Mouse (Mus musculus) heart, postnatal 25 days (tissue): ENCODE data around the gene Ptprg. TPM values are rescaled to one million over a fixed set of nuclear protein-coding genes. Genes with fewer than 3 reads are reported as not detected.
A peak's percentile ranks its signal among the peaks of the same experiment; 100 is the strongest.
"Not testable (repeated sequence)": the region's sequence is repeated elsewhere in the genome, so short reads cannot be mapped to it uniquely, and the experiment has no call there.

ENCODE experiments used
- DNase-seq: peaks from one replicate; pipeline ENCODE4 v3.0.0; 2022; ENCODE audit warnings: low spot score
- intact Hi-C: fragments of 180-260 bp; cut with DNase I; formaldehyde crosslinking; loops from one replicate; pipeline ENCODE4 v1.15.1; 2025
- total RNA-seq, 2 experiments: library from RNA; stranded (reverse); gene quantifications; 2 replicates each; pipeline ENCODE4 v1.2.3; 2021

The Ptprg gene
- total RNA-seq, 2 experiments from 2014 or later: 58.0 to 62.3 TPM

GRCm38 (mm10) chr14:11793847-11794246 lies 240.5 kb downstream of the Ptprg start:
- DNase-seq: no peak
- intact Hi-C loops: loop anchor here (10.0 kb wide), 1 partner anchor 629 kb away; the partner anchor contains the start of gene Fhit

- intact Hi-C loops: no loop called here
- no peak for DNase-seq
Measured at GRCm38 (mm10) chr14:11802355-11803035, 249.2 kb downstream of the Ptprg start.

- intact Hi-C loops: no loop called here
- DNase-seq: no peak
Measured at GRCm38 (mm10) chr14:11806674-11807073, 253.3 kb downstream of the Ptprg start.

GRCm38 (mm10) chr14:11807465-11807864 lies 254.1 kb downstream of the Ptprg start:
- intact Hi-C loops: no loop called here
- DNase-seq: no peak

GRCm38 (mm10) chr14:11811142-11811761 lies 257.9 kb downstream of the Ptprg start:
- DNase-seq: peak; percentile 40
- intact Hi-C loops: loop anchor here (5.0 to 10.0 kb wide), 3 partner anchors 56 to 326 kb away; no protein-coding TSS in a partner anchor

GRCm38 (mm10) chr14:11812291-11812690 lies 259.0 kb downstream of the Ptprg start:
- intact Hi-C loops: loop anchor here (2.0 to 10.0 kb wide), 4 partner anchors 55 to 325 kb away; no protein-coding TSS in a partner anchor
- DNase-seq: no peak

- intact Hi-C loops: loop anchor here (5.0 to 10.0 kb wide), 3 partner anchors 52 to 322 kb away; no protein-coding TSS in a partner anchor
- not testable (repeated sequence) for DNase-seq
Measured at GRCm38 (mm10) chr14:11814811-11815210, 261.5 kb downstream of the Ptprg start.

GRCm38 (mm10) chr14:11817236-11817635 lies 263.9 kb downstream of the Ptprg start:
- intact Hi-C loops: loop anchor here (10.0 kb wide), 1 partner anchor 248 kb away; no protein-coding TSS in a partner anchor
- DNase-seq: no peak

- no peak for DNase-seq
- intact Hi-C loops: loop anchor here (10.0 kb wide), 1 partner anchor 247 kb away; no protein-coding TSS in a partner anchor
Measured at GRCm38 (mm10) chr14:11818054-11818453, 264.7 kb downstream of the Ptprg start.

GRCm38 (mm10) chr14:11818721-11819120 lies 265.4 kb downstream of the Ptprg start:
- DNase-seq: no peak
- intact Hi-C loops: loop anchor here (10.0 kb wide), 1 partner anchor 246 kb away; no protein-coding TSS in a partner anchor

GRCm38 (mm10) chr14:11819326-11819725 lies 266.0 kb downstream of the Ptprg start:
- intact Hi-C loops: loop anchor here (10.0 kb wide), 1 partner anchor 245 kb away; no protein-coding TSS in a partner anchor
- DNase-seq: no peak

GRCm38 (mm10) chr14:11822830-11823700 lies 269.7 kb downstream of the Ptprg start:
- no peak for DNase-seq
- intact Hi-C loops: no loop called here

GRCm38 (mm10) chr14:11823701-11824095 lies 270.4 kb downstream of the Ptprg start:
- no peak for DNase-seq
- intact Hi-C loops: no loop called here

GRCm38 (mm10) chr14:11824915-11825314 lies 271.6 kb downstream of the Ptprg start:
- DNase-seq: no peak
- intact Hi-C loops: no loop called here

- intact Hi-C loops: no loop called here
- DNase-seq: no peak
Measured at GRCm38 (mm10) chr14:11825551-11825950, 272.2 kb downstream of the Ptprg start.

GRCm38 (mm10) chr14:11828086-11828485 lies 274.8 kb downstream of the Ptprg start:
- no peak for DNase-seq
- intact Hi-C loops: no loop called here

- intact Hi-C loops: no loop called here
Measured at GRCm38 (mm10) chr14:11833678-11834077, 280.3 kb downstream of the Ptprg start.

GRCm38 (mm10) chr14:11835706-11836445 lies 282.5 kb downstream of the Ptprg start:
- intact Hi-C loops: no loop called here
- DNase-seq: no peak

More at GRCm38 (mm10) chr14:11833678-11834077, 280.3 kb downstream of the Ptprg start:
- DNase-seq: no peak

GRCm38 (mm10) chr14:11837714-11838113 lies 284.4 kb downstream of the Ptprg start:
- DNase-seq: no peak
- intact Hi-C loops: no loop called here
